Mouse (Mus musculus) macrophage (primary cell): Measurements from ENCODE around the gene Slc2a3. TPM values are rescaled to one million over a fixed set of nuclear protein-coding genes. Genes with fewer than 3 reads are reported as not detected.

Experiments
- H3K27ac ChIP-seq: fragments of 350-480 bp; formaldehyde crosslinking; 2 replicates; pipeline ENCODE4 v1.9.0; 2021
- H3K36me3 ChIP-seq: fragments of 350-480 bp; formaldehyde crosslinking; 2 replicates; pipeline ENCODE4 v1.9.0; 2021; ENCODE audit errors: inconsistent target
- H3K4me3 ChIP-seq: fragments of 350-480 bp; formaldehyde crosslinking; 2 replicates; pipeline ENCODE4 v1.9.0; 2021; ENCODE audit errors: inconsistent target
- H3K79me2 ChIP-seq: fragments of 350-480 bp; formaldehyde crosslinking; 2 replicates; pipeline ENCODE4 v1.9.0; 2021; ENCODE audit errors: inconsistent target
- WGBS: methylation state at CpG from one replicate; pipeline ENCODE4 v1.1.7; 2026; ENCODE audit warnings: inconsistent platforms; ENCODE audit not compliant: missing documents; 5-methylcytosine and 5-hydroxymethylcytosine counted together
- polyA plus RNA-seq: library from polyadenylated mRNA; stranded (reverse); fragments of 250-400 nt; gene quantifications from 3 replicates; pipeline ENCODE4 v1.2.4, GENCODE M21; 2018; ENCODE audit warnings: inconsistent platforms
- total RNA-seq, 78 experiments: library from RNA; depleted of rRNA; stranded (reverse); fragments of 250-400 nt; gene quantifications; 1 replicate in 9 of 78; 2 replicates in 24 of 78; 3 replicates in 43 of 78; 4 replicates in 2 of 78; pipeline ENCODE4 v1.2.4; 2018; ENCODE audit warnings: inconsistent platforms in 56 of 78

The Slc2a3 gene
- total RNA-seq (2018; cell fraction: chromatin; rRNA removed), result 1 to 10 TPM in 21 of 26 experiments, under 1 TPM in 5; 0.51 to 9.7 (median 4.3) TPM
- total RNA-seq (2018; cell fraction: cytosol; rRNA removed), result 1 to 10 TPM; 2.2 to 7.4 (median 4.6) TPM
- 10 to 100 TPM in 2 of 26 experiments, 1 to 10 TPM in 24; 1.3 to 10.6 (median 3.9) TPM for total RNA-seq (2018; cell fraction: nucleus; rRNA removed)
- polyA plus RNA-seq, result 2.4 to 6.9 TPM (median 3.4 TPM) in 3 replicates

DNA sequence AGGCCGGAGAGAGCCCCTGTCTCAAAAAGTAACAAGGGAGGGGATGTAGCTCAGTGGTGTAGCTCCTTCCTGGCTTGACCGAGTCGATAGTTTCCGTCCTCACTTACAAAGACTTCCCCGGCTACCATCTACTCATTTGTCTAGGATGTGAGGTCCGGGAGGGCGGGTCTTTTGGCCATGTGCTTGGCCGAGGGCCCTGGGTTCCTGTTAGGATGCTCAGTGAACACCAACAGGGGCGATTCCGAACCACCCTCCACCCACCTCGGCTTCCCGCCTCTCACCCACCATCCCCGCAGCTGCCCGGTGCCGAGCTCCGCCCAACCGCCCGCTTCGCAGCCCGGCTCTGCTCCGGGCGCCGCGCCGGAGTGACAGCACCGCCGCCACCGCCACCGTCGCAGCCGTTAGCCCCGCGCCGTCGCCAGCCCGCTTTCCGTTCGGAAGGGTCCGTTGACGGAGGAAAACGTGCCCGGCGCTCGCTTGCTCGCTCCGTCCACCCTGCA lies at the start of gene Slc2a3:
Gene Slc2a3 (minus strand): TSS at position 340 of the 500 bp plus-strand sequence.
- 1% methylated on average over 46 of the region's 46 CpGs for WGBS
- H3K36me3 ChIP-seq, result no peaks in the 10 kb centered on the region
- H3K4me3 ChIP-seq, result peak within 1 kb of the TSS; percentile 40
- H3K27ac ChIP-seq, result peak within 1 kb of the TSS; percentile 66
- no peaks in the 10 kb centered on the region for H3K79me2 ChIP-seq

DNA sequence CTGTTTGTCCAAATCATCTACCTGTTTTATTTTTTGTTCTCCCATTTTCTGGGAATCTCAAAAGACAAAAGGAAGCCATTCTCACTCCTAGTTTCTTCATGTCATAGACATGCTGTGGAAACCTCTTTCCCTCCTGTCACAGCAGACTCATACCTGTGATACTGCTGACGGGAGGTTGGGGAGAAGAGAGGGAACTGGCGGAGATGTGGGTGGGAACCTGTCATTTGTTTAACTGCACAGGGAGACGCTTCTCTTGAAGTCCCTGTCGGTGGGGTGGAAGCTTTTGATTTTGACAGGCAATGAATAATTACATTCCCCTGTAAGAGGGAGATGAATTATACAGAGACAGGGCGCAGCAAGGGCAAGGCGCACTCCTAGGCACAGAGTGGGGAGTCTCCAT lies 42.3 kb upstream of the Slc2a3 start:
- peaks cover 5% of the 10 kb centered on the region; the same call in 1 of the 2 replicates for H3K79me2 ChIP-seq
- no peak overlapping the region for H3K4me3 ChIP-seq
- no peak overlapping the region for H3K27ac ChIP-seq
- 100% methylated on average over 4 of the region's 6 CpGs for WGBS
- H3K36me3 ChIP-seq, result peaks cover 49% of the 10 kb centered on the region

DNA sequence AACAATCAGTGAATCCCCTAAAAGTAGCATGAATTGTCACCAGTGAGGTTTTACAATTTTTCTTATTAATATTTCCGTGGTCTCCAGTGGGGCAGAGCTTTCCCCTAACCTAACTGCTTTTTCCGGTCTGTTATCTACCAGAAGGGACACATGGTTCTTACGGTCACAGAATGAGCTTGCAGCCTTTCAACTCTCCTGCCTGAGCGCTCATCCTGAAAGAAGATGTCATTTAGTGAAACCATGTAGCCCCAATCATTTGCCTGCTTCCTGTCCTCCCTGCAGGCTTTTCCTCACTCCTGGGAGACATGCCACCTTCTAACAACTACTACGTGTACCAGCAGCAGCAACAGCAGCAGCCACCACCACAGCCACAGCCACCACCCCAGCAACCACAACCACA lies 36.1 kb upstream of the Slc2a3 start:
- no peaks in the 10 kb centered on the region for H3K79me2 ChIP-seq
- no peak overlapping the region for H3K27ac ChIP-seq
- 86% methylated on average over 5 of the region's 5 CpGs for WGBS
- peaks cover 84% of the 10 kb centered on the region for H3K36me3 ChIP-seq
- no peak overlapping the region for H3K4me3 ChIP-seq

DNA sequence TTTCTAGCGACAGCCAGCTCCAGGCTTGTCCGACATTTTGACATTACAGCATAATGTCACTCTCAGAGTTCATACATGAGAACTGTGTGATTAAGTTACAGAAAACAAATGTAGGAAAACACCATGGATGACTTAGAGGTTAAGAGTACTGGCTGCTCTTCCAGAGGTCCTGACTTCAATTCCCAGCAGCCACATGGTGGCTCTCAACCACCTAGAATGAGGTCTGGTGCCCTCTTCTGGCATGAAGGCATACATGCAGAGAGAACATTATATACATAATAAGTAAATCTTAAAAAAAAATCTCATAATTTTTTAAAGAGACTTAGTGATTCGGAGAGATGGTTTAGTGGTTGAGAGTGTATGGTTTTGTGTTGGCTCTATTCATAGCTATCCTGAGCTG lies 35.5 kb upstream of the Slc2a3 start:
- Histone ChIP-seq H3K36me3 (peaks cover 87% of the 10 kb centered on the region), H3K27ac (no peak overlapping the region), H3K4me3 (no peak overlapping the region), H3K79me2 (no peaks in the 10 kb centered on the region)
- 92% methylated on average over 3 of the region's 3 CpGs for whole genome bisulfite sequencing

DNA sequence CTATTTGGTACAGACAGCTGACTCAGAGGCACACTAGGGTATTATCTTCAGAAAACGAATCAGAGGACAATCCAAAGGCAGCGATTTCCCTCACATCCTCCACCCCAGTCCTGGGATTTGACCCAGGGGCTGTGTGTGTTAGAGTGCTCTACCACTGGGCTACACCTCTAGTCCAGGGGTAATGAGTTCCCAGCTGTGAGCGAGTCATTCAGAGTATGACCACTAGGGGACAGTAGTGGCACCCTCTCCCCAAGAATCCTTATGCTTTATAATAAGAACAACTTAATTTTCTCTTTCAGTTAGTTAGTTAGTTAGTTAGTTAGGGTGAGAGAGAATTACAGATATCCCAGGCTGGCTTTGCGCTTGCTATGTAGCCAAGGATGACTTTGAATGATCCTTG lies 32.9 kb upstream of the Slc2a3 start:
- H3K36me3 ChIP-seq, result peaks cover 83% of the 10 kb centered on the region
- H3K79me2 ChIP-seq, result peaks cover 11% of the 10 kb centered on the region; the same call in 1 of the 2 replicates
- no peak overlapping the region for H3K27ac ChIP-seq
- H3K4me3 ChIP-seq, result no peak overlapping the region
- 79% methylated on average over 4 of the region's 4 CpGs for WGBS

DNA sequence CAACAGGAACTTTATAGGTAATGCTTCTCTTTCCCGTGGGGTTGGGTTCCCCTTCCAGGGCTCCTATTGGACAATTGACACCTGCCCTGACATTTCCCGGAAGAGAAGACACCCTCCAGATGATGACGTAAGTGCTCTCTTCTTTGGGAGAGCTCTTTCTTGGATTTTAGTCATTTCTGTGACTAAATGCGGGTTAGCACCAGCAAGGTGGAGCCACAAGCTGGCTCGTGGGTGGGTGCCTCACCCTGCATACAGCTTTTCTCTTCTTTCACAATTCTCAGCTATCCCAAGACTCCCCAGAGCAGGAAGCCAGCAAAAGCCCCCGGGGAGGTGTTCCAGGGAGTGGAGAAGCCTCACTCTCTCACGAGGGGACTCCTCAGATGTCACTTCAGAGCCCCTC lies 31.4 kb upstream of the Slc2a3 start:
- no peak overlapping the region for H3K4me3 ChIP-seq
- no peak overlapping the region for H3K27ac ChIP-seq
- peaks cover 81% of the 10 kb centered on the region for H3K36me3 ChIP-seq
- 93% methylated on average over 7 of the region's 7 CpGs for WGBS
- H3K79me2 ChIP-seq, result peaks cover 16% of the 10 kb centered on the region; the same call in 1 of the 2 replicates

DNA sequence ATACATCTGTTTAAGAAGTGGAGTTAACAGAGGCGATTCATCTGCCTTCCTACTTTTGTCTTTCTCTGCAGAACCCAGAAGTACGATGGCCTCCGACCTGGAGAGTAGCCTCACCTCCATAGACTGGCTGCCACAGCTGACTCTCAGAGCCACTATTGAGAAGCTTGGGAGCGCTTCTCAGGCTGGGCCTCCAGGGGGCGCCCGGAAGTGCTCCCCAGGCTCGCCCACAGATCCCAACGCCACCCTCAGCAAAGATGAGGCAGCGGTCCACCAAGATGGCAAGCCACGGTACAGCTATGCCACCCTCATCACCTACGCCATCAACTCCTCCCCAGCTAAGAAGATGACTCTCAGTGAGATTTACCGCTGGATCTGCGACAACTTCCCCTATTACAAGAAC lies 26.6 kb upstream of the Slc2a3 start:
- H3K27ac ChIP-seq, result no peak overlapping the region
- H3K79me2 ChIP-seq, result peaks cover 63% of the 10 kb centered on the region
- peaks cover 43% of the 10 kb centered on the region for H3K36me3 ChIP-seq
- 77% methylated on average over 12 of the region's 13 CpGs for WGBS
- H3K4me3 ChIP-seq, result no peak overlapping the region

DNA sequence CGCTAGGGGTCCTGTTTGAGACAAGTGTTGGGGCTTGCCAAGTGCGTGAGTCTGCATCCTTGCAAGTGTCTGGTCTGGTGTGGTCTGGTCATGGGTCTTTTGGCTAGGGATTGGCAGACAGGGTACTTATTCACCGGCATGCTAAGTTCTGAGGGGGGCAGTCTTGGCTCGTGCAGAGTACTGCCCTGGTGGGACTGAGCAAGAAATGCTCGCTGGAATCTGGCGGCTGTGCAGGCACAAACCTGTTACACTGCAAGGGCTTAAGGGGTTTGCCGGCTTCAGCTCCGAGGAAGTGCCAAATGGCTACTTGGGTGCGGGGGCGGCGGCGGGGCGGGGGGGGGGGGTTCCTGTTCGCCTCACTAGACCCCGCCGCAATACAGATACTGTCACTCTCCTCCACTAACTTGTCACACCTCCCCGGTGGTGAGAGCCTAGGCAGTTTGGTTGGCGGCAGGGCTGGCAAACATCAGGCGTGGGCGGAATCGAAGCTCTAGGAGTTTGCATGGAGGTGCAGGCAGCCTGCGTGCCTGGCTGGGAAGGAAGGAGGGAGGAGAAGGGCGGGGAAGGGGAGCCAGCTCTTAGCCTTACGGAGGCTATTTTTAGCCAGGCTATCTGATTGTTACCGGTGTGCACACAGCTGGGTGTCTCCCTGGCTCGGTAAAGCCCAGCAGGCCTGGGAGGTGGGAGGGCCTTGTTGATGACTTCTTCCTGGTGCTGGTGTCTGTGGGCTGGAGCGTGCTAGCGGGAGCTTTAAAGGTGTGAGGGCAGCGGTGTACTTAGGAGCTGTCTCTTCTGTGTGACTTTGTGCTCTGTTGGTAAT lies 24.7 kb upstream of the Slc2a3 start:
- H3K4me3 ChIP-seq, result peak overlapping the region; percentile 10; the same call in 1 of the 2 replicates
- 25% methylated on average over 22 of the region's 29 CpGs for WGBS
- peaks cover 83% of the 10 kb centered on the region for H3K79me2 ChIP-seq
- no peak overlapping the region for H3K27ac ChIP-seq
- H3K36me3 ChIP-seq, result peaks cover 38% of the 10 kb centered on the region; the same call in 1 of the 2 replicates

DNA sequence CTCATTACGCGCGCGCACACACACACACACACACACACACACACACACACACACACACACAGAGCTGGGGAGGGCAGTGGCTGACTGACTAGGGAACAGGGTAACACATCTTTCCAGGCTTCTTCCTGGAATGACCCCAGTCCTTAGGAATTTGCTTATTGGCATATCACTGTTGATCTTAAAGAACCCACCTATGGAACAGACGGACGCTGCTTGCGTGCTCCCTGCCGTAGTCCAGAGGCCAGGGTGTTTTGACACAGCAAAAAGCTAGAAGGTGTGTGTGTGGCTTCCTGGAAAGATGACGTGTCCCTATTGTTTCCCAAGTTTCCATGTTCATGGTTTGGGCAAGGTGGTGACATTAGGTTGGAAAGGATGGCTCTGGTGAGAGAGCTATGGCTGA lies 23.7 kb upstream of the Slc2a3 start:
- Histone ChIP-seq H3K79me2 (peaks cover 90% of the 10 kb centered on the region), H3K4me3 (no peak overlapping the region), H3K27ac (no peak overlapping the region), H3K36me3 (peaks cover 28% of the 10 kb centered on the region; the same call in 1 of the 2 replicates)
- 96% methylated on average over 9 of the region's 9 CpGs for WGBS

DNA sequence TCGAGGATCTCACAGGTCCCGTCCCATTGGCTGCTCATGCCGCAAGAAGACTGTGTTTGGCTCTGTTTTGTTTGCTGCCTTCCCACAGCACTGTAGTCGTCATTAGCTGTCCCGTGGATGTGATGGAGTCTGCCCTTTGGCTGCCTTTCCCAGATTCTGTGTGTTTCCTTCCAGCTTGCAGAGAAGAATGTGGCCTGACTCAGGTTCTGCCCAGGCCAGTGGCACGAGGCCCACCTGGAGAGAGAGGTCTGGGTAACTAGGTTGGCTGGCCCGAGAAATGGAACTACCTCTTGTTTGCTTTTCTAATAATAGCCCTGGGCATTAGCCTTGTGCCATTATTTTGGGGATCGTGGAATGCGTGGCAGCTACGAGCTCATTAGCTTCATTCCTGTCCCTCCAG lies 22.6 kb upstream of the Slc2a3 start:
- Histone ChIP-seq H3K4me3 (no peak overlapping the region), H3K36me3 (peaks cover 17% of the 10 kb centered on the region; the same call in 1 of the 2 replicates), H3K27ac (no peak overlapping the region), H3K79me2 (peaks cover 82% of the 10 kb centered on the region)
- WGBS, result 93% methylated on average over 10 of the region's 10 CpGs

DNA sequence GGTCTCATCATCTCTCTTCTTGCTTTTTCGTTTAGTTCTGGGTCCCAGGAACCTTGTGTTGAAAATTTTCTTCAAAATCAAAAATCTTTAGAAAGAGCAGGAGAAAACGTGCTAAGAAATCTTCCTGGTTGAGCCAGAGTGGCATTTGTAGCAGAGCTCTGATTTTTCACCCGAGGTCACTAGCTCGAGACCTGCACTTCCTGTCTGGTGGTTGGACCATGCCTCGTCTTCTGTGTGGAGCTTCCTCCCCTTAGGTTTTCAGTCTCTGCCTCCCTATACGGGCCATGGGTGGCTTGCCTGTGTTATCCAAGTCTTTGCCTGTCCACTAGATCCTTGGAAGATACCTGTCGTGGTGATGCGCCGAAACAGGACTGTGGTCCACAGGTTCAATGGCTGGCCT lies 20.4 kb upstream of the Slc2a3 start:
- Histone ChIP-seq H3K79me2 (peaks cover 68% of the 10 kb centered on the region), H3K27ac (no peak overlapping the region), H3K4me3 (no peak overlapping the region; the same call in 1 of the 2 replicates), H3K36me3 (0 out of 2 replicates have a peak, but pooled peaks cover 7% of the 10 kb centered on the region)
- WGBS, result 36% methylated on average over 7 of the region's 9 CpGs

DNA sequence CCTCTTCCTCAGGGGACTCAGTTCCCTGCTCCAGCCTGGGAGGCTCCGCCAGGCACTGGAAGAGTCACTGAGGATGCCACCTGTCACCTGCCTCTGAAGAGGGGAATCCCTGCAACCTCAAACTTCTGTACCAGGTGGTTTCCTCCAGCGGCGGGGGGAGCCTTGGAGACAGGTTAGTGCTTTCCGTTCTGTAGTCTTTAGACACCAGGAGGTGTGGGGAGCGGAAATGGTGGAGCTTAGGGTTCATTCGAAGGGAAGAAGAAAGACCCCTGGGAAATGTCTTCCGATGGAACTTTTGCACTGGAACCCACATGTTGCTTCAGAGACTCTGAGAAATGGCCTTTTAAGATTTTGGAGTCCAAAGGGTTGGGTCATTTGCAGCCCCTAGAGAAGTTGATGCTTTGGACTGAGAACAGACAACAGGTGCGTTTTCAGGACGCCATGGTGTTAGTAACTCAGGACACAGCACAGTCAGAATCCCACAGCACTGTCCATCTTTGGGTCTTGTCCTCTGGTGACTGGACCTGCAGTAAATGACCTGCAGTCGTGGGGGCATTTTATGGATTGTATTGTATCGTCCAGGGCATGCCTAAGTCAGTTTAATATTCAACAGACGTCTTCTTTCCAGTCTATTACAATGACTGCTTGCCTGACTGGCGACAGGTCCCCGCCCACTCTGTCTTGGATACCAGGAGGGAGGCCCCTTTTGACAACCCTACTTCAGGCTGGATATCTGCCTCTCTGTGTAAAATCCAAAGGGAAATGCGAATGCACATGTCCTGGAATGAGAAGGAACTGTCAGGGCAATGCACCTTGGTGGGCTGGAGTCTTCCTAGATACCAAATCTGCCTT lies 19.6 kb upstream of the Slc2a3 start:
- peak overlapping the region; percentile 87 for H3K4me3 ChIP-seq
- 66% methylated on average over 15 of the region's 15 CpGs for WGBS
- H3K79me2 ChIP-seq, result peaks cover 60% of the 10 kb centered on the region
- 0 out of 2 replicates have a peak, but pooled peaks cover 7% of the 10 kb centered on the region for H3K36me3 ChIP-seq
- H3K27ac ChIP-seq, result peak overlapping the region; percentile 41; the same call in 1 of the 2 replicates

DNA sequence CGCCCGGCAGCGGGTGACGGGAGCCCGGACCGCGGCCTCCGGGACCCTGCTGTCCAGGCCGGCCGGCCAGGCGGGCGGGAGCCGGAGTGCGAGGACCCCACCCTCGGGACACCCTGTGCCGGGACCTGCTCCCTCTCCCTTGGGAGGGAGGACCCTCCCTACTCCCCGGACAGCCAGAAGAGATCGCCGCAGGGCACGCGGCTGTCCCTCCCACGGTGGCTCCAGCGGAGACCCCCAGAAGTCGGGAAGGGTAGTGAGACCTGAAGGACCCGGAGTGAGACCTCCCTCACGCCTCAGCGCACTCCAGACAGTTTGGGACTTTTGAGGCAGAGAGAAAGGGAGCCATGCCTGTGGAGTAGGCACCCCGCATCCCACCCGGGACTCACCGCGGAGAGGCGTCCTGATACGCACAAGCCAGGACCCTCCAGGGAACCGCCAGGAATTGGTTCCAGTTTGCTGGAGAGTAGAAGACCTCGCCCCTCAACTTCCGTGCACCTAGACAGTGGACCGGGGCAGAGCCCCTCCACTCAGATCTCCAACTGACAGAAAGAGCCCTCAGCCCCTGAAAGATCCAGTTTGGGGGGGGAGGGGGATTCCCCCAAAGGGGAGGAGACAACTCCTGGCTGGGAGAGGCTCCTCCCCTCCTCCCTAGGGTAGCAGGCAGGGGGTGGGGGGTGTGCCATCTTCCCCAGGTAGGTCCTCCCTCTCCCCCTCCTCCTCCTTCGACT lies 18.8 kb upstream of the Slc2a3 start:
- peaks cover 53% of the 10 kb centered on the region for H3K79me2 ChIP-seq
- 0 out of 2 replicates have a peak, but pooled peaks cover 7% of the 10 kb centered on the region for H3K36me3 ChIP-seq
- peak overlapping the region; percentile 41 for H3K27ac ChIP-seq
- WGBS, result 3% methylated on average over 22 of the region's 38 CpGs
- H3K4me3 ChIP-seq, result peak overlapping the region; percentile 87
